23 mouse cellular contexts compared by ENCODE assay signal in genomic region chr8:123244382-123244781, GRCm38 (mm10). TPM values are rescaled to one million over a fixed set of nuclear protein-coding genes. Genes with fewer than 3 reads are reported as not detected.
A peak's percentile ranks its signal among the peaks of the same experiment; 100 is the strongest.
DNase-seq lines count a peak whose midpoint lies in the region; ATAC-seq lines count a peak whose summit lies in the region.
"Had no signal": no experiment of that assay in that cellular context is flagged by ENCODE, and none has a peak within 500 bp of the region (broad histone marks: within the 10 kb centered on the region; RNA-seq: fewer than 3 reads in every experiment).

No protein-coding gene starts in this region.

- H3K9me3 ChIP-seq in kidney, embryonic 15.5 days (replicated peaks): no peaks in the 10 kb centered on the region
- no peaks in the 10 kb centered on the region for H3K9me3 ChIP-seq in midbrain, embryonic 11.5 days (ENCODE audit: control insufficient read depth, low read length)
- H3K9me3 ChIP-seq in midbrain, embryonic 14.5 days (ENCODE audit: control insufficient read depth, low read length): no peaks in the 10 kb centered on the region
- no peaks in the 10 kb centered on the region for H3K9me3 ChIP-seq in forebrain, embryonic 12.5 days
- H3K9me3 ChIP-seq: embryonic facial prominence, embryonic 15.5 days; forebrain, embryonic 10.5 days; forebrain, embryonic 15.5 days; G1E had no signal

- H3K4me3 ChIP-seq in kidney, embryonic 15.5 days (replicated peaks): no peak overlapping the region
- no peak overlapping the region for H3K4me3 ChIP-seq in midbrain, embryonic 11.5 days (ENCODE audit: low read depth, low read length)
- no peak overlapping the region for H3K4me3 ChIP-seq in midbrain, embryonic 14.5 days (replicated peaks; ENCODE audit: low read depth, low read length)
- no peak overlapping the region for H3K4me3 ChIP-seq in forebrain, embryonic 12.5 days (replicated peaks)
- H3K4me3 ChIP-seq: embryonic facial prominence, embryonic 15.5 days; erythroblast, embryonic 14.5 days; forebrain, embryonic 10.5 days; forebrain, embryonic 15.5 days had no signal

- no peaks in the 10 kb centered on the region for H3K4me1 ChIP-seq in kidney, embryonic 15.5 days
- H3K4me1 ChIP-seq in midbrain, embryonic 11.5 days (ENCODE audit: control insufficient read depth, insufficient read depth, low read length): no peaks in the 10 kb centered on the region
- H3K4me1 ChIP-seq in midbrain, embryonic 14.5 days (ENCODE audit: control insufficient read depth, insufficient read depth, low read length): no peaks in the 10 kb centered on the region
- H3K4me1 ChIP-seq in forebrain, embryonic 12.5 days: no peaks in the 10 kb centered on the region
- H3K4me1 ChIP-seq: embryonic facial prominence, embryonic 15.5 days; forebrain, embryonic 10.5 days; forebrain, embryonic 15.5 days had no signal

- WGBS in kidney, embryonic 15.5 days: 91% methylated on average over 4 of the region's 4 CpGs
- WGBS in midbrain, embryonic 11.5 days: 98% methylated on average over 4 of the region's 4 CpGs
- WGBS in midbrain, embryonic 14.5 days: 97% methylated on average over 4 of the region's 4 CpGs
- WGBS in forebrain, embryonic 12.5 days: 90% methylated on average over 4 of the region's 4 CpGs

- no peak for ATAC-seq in kidney, embryonic 15.5 days (replicated peaks; ENCODE audit: low FRiP score)
- ATAC-seq in midbrain, embryonic 11.5 days (ENCODE audit: low FRiP score): no peak
- no peak for ATAC-seq in midbrain, embryonic 14.5 days (ENCODE audit: low FRiP score, low TSS enrichment)
- no peak for ATAC-seq in forebrain, embryonic 12.5 days (ENCODE audit: low FRiP score)
- ATAC-seq: CD4-positive, CD25-positive, alpha-beta regulatory T cell, adult 4 months; forebrain, embryonic 15.5 days had no signal

- no peak overlapping the region for H3K4me2 ChIP-seq in kidney, embryonic 15.5 days
- H3K4me2 ChIP-seq in midbrain, embryonic 11.5 days: no peak overlapping the region
- no peak overlapping the region for H3K4me2 ChIP-seq in midbrain, embryonic 14.5 days (ENCODE audit: low read length)
- no peak overlapping the region for H3K4me2 ChIP-seq in forebrain, embryonic 12.5 days
- H3K4me2 ChIP-seq: embryonic facial prominence, embryonic 15.5 days; forebrain, embryonic 15.5 days had no signal

- peak; percentile 76 for DNase-seq in kidney, adult 11 months
- DNase-seq in kidney, adult 9 months: peak; percentile 83
- no peak for DNase-seq in kidney, postnatal 10 days
- DNase-seq in midbrain, embryonic 11.5 days (ENCODE audit: low spot score, missing footprints): peak; percentile 75
- no peak for DNase-seq in midbrain, embryonic 14.5 days
- DNase-seq in lung, postnatal 4 days: no peak
- DNase-seq: adrenal gland, postnatal 10 days; B cell, adult 2 months; cerebellum, adult 11 months; cerebellum, adult 8-10 months; cerebellum, postnatal 14 days; embryo, embryonic 11 days; heart, adult 11 months; heart, postnatal 10 days; heart, postnatal 4 days had no signal

- H3K36me3 ChIP-seq in kidney, embryonic 15.5 days: peaks cover 74% of the 10 kb centered on the region
- peaks cover 18% of the 10 kb centered on the region for H3K36me3 ChIP-seq in midbrain, embryonic 11.5 days (ENCODE audit: control insufficient read depth, insufficient read depth, low read length)
- H3K36me3 ChIP-seq in midbrain, embryonic 14.5 days (ENCODE audit: control insufficient read depth, insufficient read depth, low read length): peaks cover 82% of the 10 kb centered on the region
- H3K36me3 ChIP-seq in forebrain, embryonic 12.5 days (replicated peaks): peaks cover 79% of the 10 kb centered on the region

- no peak overlapping the region for H3K9ac ChIP-seq in kidney, embryonic 15.5 days
- H3K9ac ChIP-seq in midbrain, embryonic 11.5 days (ENCODE audit: low read length): no peak overlapping the region
- no peak overlapping the region for H3K9ac ChIP-seq in midbrain, embryonic 14.5 days (replicated peaks; ENCODE audit: low read length)
- H3K9ac ChIP-seq in forebrain, embryonic 12.5 days: no peak overlapping the region
- H3K9ac ChIP-seq: embryonic facial prominence, embryonic 15.5 days; forebrain, embryonic 15.5 days had no signal

- H3K27ac ChIP-seq in kidney, embryonic 15.5 days: no peak overlapping the region
- H3K27ac ChIP-seq in midbrain, embryonic 11.5 days (ENCODE audit: low read depth, low read length): no peak overlapping the region
- no peak overlapping the region for H3K27ac ChIP-seq in midbrain, embryonic 14.5 days (replicated peaks; ENCODE audit: low read depth, low read length)
- no peak overlapping the region for H3K27ac ChIP-seq in forebrain, embryonic 12.5 days
- H3K27ac ChIP-seq: embryonic facial prominence, embryonic 15.5 days; forebrain, embryonic 10.5 days; forebrain, embryonic 15.5 days had no signal

- no peaks in the 10 kb centered on the region for H3K27me3 ChIP-seq in kidney, embryonic 15.5 days
- H3K27me3 ChIP-seq in midbrain, embryonic 11.5 days (ENCODE audit: control insufficient read depth, insufficient read depth, low read length): no peaks in the 10 kb centered on the region
- H3K27me3 ChIP-seq in midbrain, embryonic 14.5 days (ENCODE audit: control insufficient read depth, insufficient read depth, low read length): no peaks in the 10 kb centered on the region
- no peaks in the 10 kb centered on the region for H3K27me3 ChIP-seq in forebrain, embryonic 12.5 days
- H3K27me3 ChIP-seq: embryonic facial prominence, embryonic 15.5 days; forebrain, embryonic 15.5 days had no signal

RNA-seq across cellular contexts. Expression of gene Spata2l, which starts 8.3 kb away (rescaled TPM):
- polyA plus RNA-seq in kidney, embryonic 15.5 days (2015; fragmentation: Nextera tagmentation; extraction: Ambion mirVana): 5.3 and 5.7 TPM in 2 replicates
- polyA plus RNA-seq in midbrain, embryonic 11.5 days (2014; fragmentation: Nextera tagmentation; extraction: Ambion mirVana): 1.2 and 1.7 TPM in 2 replicates
- polyA plus RNA-seq in midbrain, embryonic 14.5 days (2014; fragmentation: Nextera tagmentation; extraction: Ambion mirVana): 4.4 and 5.1 TPM in 2 replicates
- polyA plus RNA-seq in forebrain, embryonic 12.5 days (2016; fragmentation: Nextera tagmentation; extraction: Ambion mirVana): 1.4 and 1.6 TPM in 2 replicates

RNA-seq across cellular contexts. Expression of gene Zfp276, which starts 9.6 kb away (rescaled TPM):
- polyA plus RNA-seq in kidney, embryonic 15.5 days (2015; fragmentation: Nextera tagmentation; extraction: Ambion mirVana): 21.2 and 22.7 TPM in 2 replicates
- 15.2 and 19.0 TPM in 2 replicates for polyA plus RNA-seq in midbrain, embryonic 11.5 days (2014; fragmentation: Nextera tagmentation; extraction: Ambion mirVana)
- polyA plus RNA-seq in midbrain, embryonic 14.5 days (2014; fragmentation: Nextera tagmentation; extraction: Ambion mirVana): 20.0 and 22.2 TPM in 2 replicates
- 25.8 and 27.5 TPM in 2 replicates for polyA plus RNA-seq in forebrain, embryonic 12.5 days (2016; fragmentation: Nextera tagmentation; extraction: Ambion mirVana)

RNA-seq across cellular contexts. Expression of gene Vps9d1, which starts 9.8 kb away (rescaled TPM):
- 22.2 and 25.0 TPM in 2 replicates for polyA plus RNA-seq in kidney, embryonic 15.5 days (2015; fragmentation: Nextera tagmentation; extraction: Ambion mirVana)
- 23.7 and 23.8 TPM in 2 replicates for polyA plus RNA-seq in midbrain, embryonic 11.5 days (2014; fragmentation: Nextera tagmentation; extraction: Ambion mirVana)
- 54.0 and 59.0 TPM in 2 replicates for polyA plus RNA-seq in midbrain, embryonic 14.5 days (2014; fragmentation: Nextera tagmentation; extraction: Ambion mirVana)
- polyA plus RNA-seq in forebrain, embryonic 12.5 days (2016; fragmentation: Nextera tagmentation; extraction: Ambion mirVana): 31.0 and 34.9 TPM in 2 replicates

RNA-seq across cellular contexts. Expression of gene Cdk10, which starts 19.7 kb away (rescaled TPM):
- polyA plus RNA-seq in kidney, embryonic 15.5 days (2015; fragmentation: Nextera tagmentation; extraction: Ambion mirVana): 33.7 and 34.7 TPM in 2 replicates
- 30.9 and 34.3 TPM in 2 replicates for polyA plus RNA-seq in midbrain, embryonic 11.5 days (2014; fragmentation: Nextera tagmentation; extraction: Ambion mirVana)
- 53.9 and 62.6 TPM in 2 replicates for polyA plus RNA-seq in midbrain, embryonic 14.5 days (2014; fragmentation: Nextera tagmentation; extraction: Ambion mirVana)
- 36.5 and 38.3 TPM in 2 replicates for polyA plus RNA-seq in forebrain, embryonic 12.5 days (2016; fragmentation: Nextera tagmentation; extraction: Ambion mirVana)

RNA-seq across cellular contexts. Expression of gene Spata33, which starts 31.8 kb away (rescaled TPM):
- polyA plus RNA-seq in kidney, embryonic 15.5 days (2015; fragmentation: Nextera tagmentation; extraction: Ambion mirVana): 4.2 and 5.5 TPM in 2 replicates
- polyA plus RNA-seq in midbrain, embryonic 11.5 days (2014; fragmentation: Nextera tagmentation; extraction: Ambion mirVana): 5.9 and 6.0 TPM in 2 replicates
- 5.3 and 6.9 TPM in 2 replicates for polyA plus RNA-seq in midbrain, embryonic 14.5 days (2014; fragmentation: Nextera tagmentation; extraction: Ambion mirVana)
- polyA plus RNA-seq in forebrain, embryonic 12.5 days (2016; fragmentation: Nextera tagmentation; extraction: Ambion mirVana): 5.7 and 6.3 TPM in 2 replicates
- polyA plus RNA-seq: CD4-positive, CD25-positive, alpha-beta regulatory T cell, adult 4 months had no signal

Comparison
In these comparisons a context has a peak if more than half of its experiments do, and no peak if none do; other contexts are left out.
1. DNase-seq: peak in kidney, adult 11 months (single experiment), kidney, adult 9 months (single experiment) and midbrain, embryonic 11.5 days (single experiment); none in kidney, postnatal 10 days (single experiment), midbrain, embryonic 14.5 days (single experiment) and lung, postnatal 4 days (0 of 2).